Mouse (Mus musculus): Measurements from ENCODE around the gene Smu1. TPM values are rescaled to one million over a fixed set of nuclear protein-coding genes. Genes with fewer than 3 reads are reported as not detected.

Smu1 gene
- polyA plus RNA-seq, 1 experiment from 2014 or later = 159 TPM

DNA sequence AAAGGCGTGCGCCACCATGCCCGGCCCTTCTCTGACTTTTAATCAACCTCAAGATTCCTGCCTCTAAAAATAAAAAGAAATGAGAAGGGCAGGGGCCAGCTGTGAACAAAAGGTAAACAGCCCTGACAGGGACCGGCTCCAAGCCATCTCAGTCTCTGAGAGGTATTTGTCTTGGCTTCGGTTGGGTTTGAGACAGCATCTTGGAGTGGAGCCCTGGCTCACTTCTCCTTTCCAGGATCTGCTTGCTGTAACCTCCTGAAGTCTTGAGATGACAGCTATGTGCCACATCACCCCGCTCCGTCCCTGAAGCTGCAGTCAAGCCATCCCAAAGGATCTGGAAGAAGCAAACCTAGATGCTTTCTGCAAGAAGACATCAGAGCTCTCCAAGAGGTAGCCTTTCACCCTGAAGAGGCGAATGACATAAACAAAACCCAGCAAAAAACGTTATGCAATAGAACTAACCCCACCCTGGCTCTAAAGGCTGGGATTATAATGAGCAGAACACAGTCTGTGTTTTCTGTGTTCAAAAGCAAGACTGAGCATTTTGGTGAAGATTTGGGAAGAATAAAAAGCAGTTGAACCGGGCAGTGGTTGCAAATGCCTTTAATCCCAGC lies 26.9 kb upstream of the Smu1 start:
- Histone ChIP-seq H3K4me2 (no peak overlapping the region), H3K4me1 (peaks cover 17% of the 10 kb centered on the region), H3K27me3 (no peaks in the 10 kb centered on the region), H3K9me3 (replicated peaks) (no peaks in the 10 kb centered on the region), H3K36me3 (no peaks in the 10 kb centered on the region), H3K27ac (no peak overlapping the region), H3K4me3 (replicated peaks) (no peak overlapping the region), H3K9ac (no peak overlapping the region)
- ATAC-seq (replicated peaks; ENCODE audit: low FRiP score) = no peak
- WGBS = 66% methylated on average over 10 of the region's 10 CpGs

DNA sequence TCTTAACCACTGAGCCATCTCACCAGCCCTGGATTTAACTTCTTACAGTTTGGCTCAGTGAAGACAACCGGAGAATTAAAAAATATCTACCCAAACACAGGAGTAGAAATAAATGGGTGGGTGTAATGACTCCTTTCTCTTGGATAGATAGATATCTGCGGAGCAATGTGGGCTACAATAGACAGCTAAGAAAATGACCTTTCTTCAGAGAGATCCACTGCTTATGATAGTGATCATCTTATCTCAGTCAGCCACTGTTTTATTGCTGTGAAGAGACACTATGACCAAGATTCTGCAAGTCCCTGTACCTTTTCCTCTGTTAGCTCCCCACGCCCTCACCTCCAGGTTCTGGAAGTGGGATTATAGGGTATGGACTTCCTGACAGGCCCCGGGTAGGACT lies 25.3 kb upstream of the Smu1 start:
- no peaks in the 10 kb centered on the region for H3K9me3 ChIP-seq (replicated peaks)
- H3K4me3 ChIP-seq (replicated peaks) = no peak overlapping the region
- no peaks in the 10 kb centered on the region for H3K36me3 ChIP-seq
- H3K27ac ChIP-seq = no peak overlapping the region
- 92% methylated on average over 4 of the region's 4 CpGs for WGBS
- H3K9ac ChIP-seq = no peak overlapping the region
- ATAC-seq (replicated peaks; ENCODE audit: low FRiP score) = no peak
- H3K4me1 ChIP-seq = peaks cover 20% of the 10 kb centered on the region
- H3K4me2 ChIP-seq = no peak overlapping the region
- H3K27me3 ChIP-seq = no peaks in the 10 kb centered on the region

DNA sequence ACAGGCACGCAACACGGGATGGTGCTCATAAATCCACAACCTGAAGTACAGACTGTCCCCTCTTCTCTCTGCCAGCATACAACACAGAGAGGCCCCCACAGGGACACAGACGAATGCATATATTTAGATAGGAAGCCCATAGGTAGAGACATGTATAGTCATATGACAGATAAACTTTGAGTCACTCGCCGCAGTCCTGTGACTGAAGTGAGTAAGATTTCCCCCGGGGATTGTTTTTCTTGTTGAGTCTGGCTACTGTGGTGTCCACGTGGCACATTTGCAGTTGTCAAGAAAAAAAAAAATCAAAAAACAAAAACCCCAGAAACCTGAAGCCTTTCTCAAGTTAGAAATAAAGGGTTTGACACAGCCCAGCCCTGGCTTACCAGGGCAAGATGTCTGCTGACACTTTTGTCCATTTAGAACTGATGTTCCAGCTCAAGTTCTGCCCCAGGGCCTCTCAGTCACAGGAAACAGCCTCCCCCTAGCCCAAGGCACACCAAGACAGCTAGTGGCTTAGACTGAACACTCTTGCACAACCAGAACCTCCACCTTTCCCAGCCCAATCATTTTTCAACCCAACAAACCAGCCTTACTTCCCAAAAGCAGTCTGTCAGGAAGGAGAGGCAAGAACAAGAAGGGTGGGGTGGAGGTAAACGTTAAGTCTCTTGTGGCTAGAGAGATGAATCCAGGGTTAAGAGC lies 24.2 kb upstream of the Smu1 start:
- Histone ChIP-seq H3K36me3 (no peaks in the 10 kb centered on the region), H3K9me3 (replicated peaks) (no peaks in the 10 kb centered on the region), H3K4me1 (peaks cover 31% of the 10 kb centered on the region), H3K4me3 (replicated peaks) (no peak overlapping the region), H3K4me2 (no peak overlapping the region), H3K27ac (0 out of 2 replicates have a peak overlapping the region, but pooled peaks have one; percentile 22), H3K9ac (no peak overlapping the region), H3K27me3 (no peaks in the 10 kb centered on the region)
- no peak for ATAC-seq (replicated peaks; ENCODE audit: low FRiP score)
- WGBS = 31% methylated on average over 8 of the region's 8 CpGs

DNA sequence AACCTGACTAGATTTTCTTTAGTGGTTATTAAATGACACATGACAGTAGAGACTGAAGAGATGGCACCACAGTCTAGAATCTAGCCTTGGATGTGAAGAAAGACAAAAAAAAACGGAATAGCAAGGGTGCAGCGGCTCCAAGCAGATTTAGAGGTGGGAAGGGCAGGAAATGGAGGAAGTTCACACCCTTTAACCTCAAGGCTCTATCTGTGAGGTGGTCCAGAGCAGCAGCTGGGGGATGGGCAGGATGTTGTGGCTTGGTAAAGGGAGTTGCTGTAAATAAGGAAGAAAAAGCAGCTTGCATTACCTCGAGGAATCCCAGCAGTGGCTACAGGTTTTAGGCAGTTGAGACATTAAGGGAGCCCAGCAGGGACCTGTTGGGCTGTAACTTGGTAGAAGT lies 23.4 kb upstream of the Smu1 start:
- Histone ChIP-seq H3K4me3 (replicated peaks) (no peak overlapping the region), H3K4me1 (peaks cover 37% of the 10 kb centered on the region), H3K27ac (0 out of 2 replicates have a peak overlapping the region, but pooled peaks have one; percentile 3), H3K36me3 (no peaks in the 10 kb centered on the region), H3K9me3 (replicated peaks) (no peaks in the 10 kb centered on the region), H3K4me2 (0 out of 2 replicates have a peak overlapping the region, but pooled peaks have one; percentile 4), H3K9ac (no peak overlapping the region), H3K27me3 (no peaks in the 10 kb centered on the region)
- WGBS = 11% methylated on average over 3 of the region's 3 CpGs
- ATAC-seq (replicated peaks; ENCODE audit: low FRiP score) = no peak

DNA sequence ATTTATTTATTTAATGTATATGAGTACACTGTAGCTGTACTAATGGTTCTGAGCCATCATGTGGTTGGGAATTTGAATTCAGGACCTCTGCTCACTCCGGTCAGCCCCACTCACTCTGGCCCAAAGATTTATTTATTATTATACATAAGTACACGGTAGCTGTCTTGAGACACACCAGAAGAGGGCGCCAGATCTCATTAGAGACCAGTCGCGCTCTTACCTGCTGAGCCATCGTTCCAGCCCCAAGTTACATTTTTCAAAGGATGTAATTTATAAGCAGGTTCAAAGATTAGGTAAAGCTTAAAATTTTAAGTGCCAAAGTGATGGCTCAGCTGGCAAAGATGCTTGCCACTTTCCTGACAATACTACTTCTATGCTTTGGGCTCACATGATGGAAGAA lies 20.9 kb upstream of the Smu1 start:
- H3K9ac ChIP-seq = no peak overlapping the region
- H3K4me3 ChIP-seq (replicated peaks) = no peak overlapping the region
- no peaks in the 10 kb centered on the region for H3K9me3 ChIP-seq (replicated peaks)
- 82% methylated on average over 6 of the region's 6 CpGs for WGBS
- ATAC-seq (replicated peaks; ENCODE audit: low FRiP score) = no peak
- no peaks in the 10 kb centered on the region for H3K36me3 ChIP-seq
- H3K27ac ChIP-seq = no peak overlapping the region
- H3K27me3 ChIP-seq = no peaks in the 10 kb centered on the region
- peaks cover 49% of the 10 kb centered on the region for H3K4me1 ChIP-seq
- H3K4me2 ChIP-seq = no peak overlapping the region

DNA sequence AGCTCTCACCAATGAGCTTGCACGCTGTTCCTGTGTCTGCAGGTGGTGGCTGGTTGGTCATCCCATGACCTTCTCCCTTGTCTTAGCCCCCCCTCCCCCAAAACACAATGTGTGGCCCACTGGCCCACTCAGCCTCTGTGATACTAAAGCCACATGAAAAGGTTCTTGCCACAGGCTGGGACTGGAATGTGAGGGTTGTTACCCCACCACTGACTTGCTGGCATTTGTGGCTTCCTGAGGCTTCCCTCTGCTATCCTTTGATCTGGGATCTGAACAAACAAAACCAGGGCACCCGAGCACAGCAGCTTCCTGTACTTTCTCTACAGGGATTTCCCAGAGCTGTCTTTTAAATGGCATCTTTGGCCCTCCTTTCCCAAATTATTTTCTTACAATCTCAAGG lies 19.4 kb upstream of the Smu1 start:
- H3K4me2 ChIP-seq = no peak overlapping the region
- no peak for ATAC-seq (replicated peaks; ENCODE audit: low FRiP score)
- no peaks in the 10 kb centered on the region for H3K27me3 ChIP-seq
- H3K9me3 ChIP-seq (replicated peaks) = no peaks in the 10 kb centered on the region
- no peak overlapping the region for H3K4me3 ChIP-seq (replicated peaks)
- 15% methylated on average over 2 of the region's 2 CpGs for WGBS
- peak overlapping the region; percentile 15; the same call in 1 of the 2 replicates for H3K27ac ChIP-seq
- no peaks in the 10 kb centered on the region for H3K36me3 ChIP-seq
- H3K4me1 ChIP-seq = peaks cover 51% of the 10 kb centered on the region
- no peak overlapping the region for H3K9ac ChIP-seq

DNA sequence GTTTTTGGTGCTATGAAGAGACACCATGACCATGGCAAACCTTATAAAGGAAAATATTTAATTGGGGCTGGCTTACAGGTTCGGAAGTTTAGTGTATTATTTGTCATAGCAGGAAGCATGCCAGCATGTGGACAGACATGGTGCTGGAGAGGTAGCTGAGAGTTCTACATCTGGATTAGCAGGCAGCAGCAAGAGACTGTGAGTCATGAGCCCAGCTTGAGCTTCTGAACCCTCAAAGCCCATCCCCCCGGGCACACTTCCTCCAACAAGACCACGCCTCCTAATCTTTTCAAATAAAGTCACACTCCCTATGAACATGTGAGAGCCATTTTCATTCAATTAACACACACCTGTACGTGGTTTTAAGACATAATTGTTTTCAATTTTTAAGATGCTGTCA lies 18.7 kb upstream of the Smu1 start:
- Histone ChIP-seq H3K27ac (no peak overlapping the region), H3K4me3 (replicated peaks) (no peak overlapping the region), H3K9ac (no peak overlapping the region), H3K4me2 (no peak overlapping the region), H3K36me3 (no peaks in the 10 kb centered on the region), H3K4me1 (peaks cover 44% of the 10 kb centered on the region), H3K9me3 (replicated peaks) (no peaks in the 10 kb centered on the region), H3K27me3 (no peaks in the 10 kb centered on the region)
- ATAC-seq (replicated peaks; ENCODE audit: low FRiP score) = no peak
- WGBS = 75% methylated on average over 4 of the region's 4 CpGs

DNA sequence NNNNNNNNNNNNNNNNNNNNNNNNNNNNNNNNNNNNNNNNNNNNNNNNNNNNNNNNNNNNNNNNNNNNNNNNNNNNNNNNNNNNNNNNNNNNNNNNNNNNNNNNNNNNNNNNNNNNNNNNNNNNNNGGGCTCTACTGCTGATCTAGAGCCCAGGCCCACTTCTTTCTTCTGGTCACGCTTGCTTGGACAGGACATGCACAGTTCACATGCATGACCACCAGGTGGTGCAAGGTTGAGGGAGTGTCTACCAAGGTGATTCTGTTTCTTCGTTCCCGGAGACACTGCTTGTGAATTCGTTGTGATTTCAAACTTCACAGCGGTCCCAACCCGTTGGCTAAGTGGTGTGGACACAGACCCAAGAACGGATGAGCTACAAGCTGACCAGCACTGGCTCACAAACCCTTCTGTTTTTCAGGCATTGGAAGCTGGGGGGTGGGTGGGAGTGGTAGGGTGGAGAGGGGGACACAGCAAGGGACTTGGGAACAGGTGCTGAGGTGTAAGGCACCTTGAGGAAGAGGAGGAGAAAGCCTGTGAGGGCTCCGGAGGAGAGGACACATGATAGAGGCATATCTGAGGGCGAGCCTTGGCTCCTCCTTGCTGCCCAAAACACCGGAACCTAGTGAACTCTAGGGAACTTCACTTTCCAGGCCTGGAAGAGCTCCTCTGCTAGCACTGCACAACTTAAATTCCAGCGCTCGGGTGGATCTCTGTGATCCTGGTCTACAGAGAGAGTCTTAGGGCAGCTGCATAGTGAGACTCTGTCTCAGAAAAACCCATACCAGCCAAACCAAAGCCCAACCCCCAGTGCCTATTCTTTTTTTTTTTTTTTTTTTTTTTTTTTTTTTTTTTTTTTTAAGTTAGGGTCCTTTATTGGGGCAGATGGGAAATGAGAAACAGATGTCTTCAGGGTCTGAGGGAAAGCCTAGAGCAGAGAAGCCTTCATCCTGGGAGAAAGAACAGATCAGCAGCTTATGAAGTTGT lies 16.8 kb upstream of the Smu1 start:
- no peaks in the 10 kb centered on the region for H3K36me3 ChIP-seq
- peak overlapping the region; percentile 6 for H3K4me3 ChIP-seq (replicated peaks)
- ATAC-seq (replicated peaks; ENCODE audit: low FRiP score) = peak; percentile 52
- peak overlapping the region; percentile 50 for H3K4me2 ChIP-seq
- no peaks in the 10 kb centered on the region for H3K27me3 ChIP-seq
- peak overlapping the region; percentile 61 for H3K27ac ChIP-seq
- H3K9ac ChIP-seq = no peak overlapping the region
- no peaks in the 10 kb centered on the region for H3K9me3 ChIP-seq (replicated peaks)
- peaks cover 37% of the 10 kb centered on the region for H3K4me1 ChIP-seq
- 19% methylated on average over 12 of the region's 12 CpGs for WGBS

DNA sequence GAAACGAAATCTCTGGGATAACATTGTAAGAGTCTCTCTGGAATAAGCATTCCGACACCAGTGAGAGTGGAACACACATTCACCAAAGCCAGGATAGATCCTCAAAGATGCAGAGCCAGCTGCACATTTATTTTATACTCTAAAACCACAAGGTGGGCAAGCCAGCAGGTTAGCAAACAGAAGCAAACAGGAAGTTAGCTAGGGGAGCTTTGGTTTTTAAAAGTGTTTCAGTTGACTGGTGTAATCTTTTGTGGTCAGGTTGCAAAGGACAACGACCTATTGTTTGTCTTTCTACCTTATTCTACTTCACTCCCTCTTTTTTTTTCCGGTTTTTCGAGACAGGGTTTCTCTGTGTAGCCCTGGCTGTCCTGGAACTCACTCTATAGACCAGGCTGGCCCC lies 2.2 kb upstream of the Smu1 start:
- Histone ChIP-seq H3K4me3 (replicated peaks) (no peak overlapping the region), H3K9me3 (replicated peaks) (no peaks in the 10 kb centered on the region), H3K36me3 (peaks cover 10% of the 10 kb centered on the region), H3K4me2 (no peak overlapping the region), H3K4me1 (peaks cover 7% of the 10 kb centered on the region; the same call in 1 of the 2 replicates), H3K27me3 (peaks cover 13% of the 10 kb centered on the region; the same call in 1 of the 2 replicates), H3K9ac (no peak overlapping the region), H3K27ac (no peak overlapping the region)
- ATAC-seq (replicated peaks; ENCODE audit: low FRiP score) = no peak
- 60% methylated on average over 5 of the region's 5 CpGs for WGBS

DNA sequence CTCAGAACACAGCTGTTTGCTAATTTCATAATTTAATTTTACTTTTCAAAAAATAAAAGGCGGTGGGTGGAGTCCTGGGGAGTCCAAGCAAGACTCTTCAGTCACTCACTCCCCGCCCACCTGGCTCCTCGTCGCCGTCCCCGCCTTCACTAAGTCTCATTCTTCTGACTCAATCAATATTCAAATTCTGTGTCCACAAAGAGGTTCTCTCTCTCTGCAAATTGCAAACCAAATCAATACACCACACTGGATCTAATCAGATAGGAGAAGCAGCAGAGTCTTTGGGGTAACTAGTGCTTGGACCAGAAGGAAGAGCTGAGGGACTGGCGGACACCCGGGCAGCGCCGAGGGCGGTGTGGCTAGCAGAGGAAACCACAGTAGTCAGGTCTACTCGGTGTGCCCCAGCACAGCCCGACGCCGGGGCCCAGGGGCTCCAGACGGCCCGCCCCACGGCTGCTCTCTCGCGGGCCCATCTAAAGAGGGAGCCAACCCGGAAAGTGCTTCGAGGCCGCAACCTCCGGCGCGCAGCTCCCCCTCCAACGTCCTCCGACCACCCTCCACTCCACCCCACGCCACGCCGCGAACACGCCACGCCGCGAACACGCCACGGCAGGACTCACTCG lies 455 bp downstream of the Smu1 start:
- Histone ChIP-seq H3K4me3 (replicated peaks) (peak overlapping the region; percentile 85), H3K4me2 (peak overlapping the region; percentile 79), H3K9me3 (replicated peaks) (no peaks in the 10 kb centered on the region), H3K36me3 (peaks cover 36% of the 10 kb centered on the region), H3K27me3 (peaks cover 13% of the 10 kb centered on the region; the same call in 1 of the 2 replicates), H3K4me1 (peaks cover 7% of the 10 kb centered on the region; the same call in 1 of the 2 replicates), H3K27ac (peak overlapping the region; percentile 55), H3K9ac (peak overlapping the region; percentile 90)
- under 1% methylated on average over 39 of the region's 39 CpGs for WGBS
- peak; percentile 78 for ATAC-seq (replicated peaks; ENCODE audit: low FRiP score)

DNA sequence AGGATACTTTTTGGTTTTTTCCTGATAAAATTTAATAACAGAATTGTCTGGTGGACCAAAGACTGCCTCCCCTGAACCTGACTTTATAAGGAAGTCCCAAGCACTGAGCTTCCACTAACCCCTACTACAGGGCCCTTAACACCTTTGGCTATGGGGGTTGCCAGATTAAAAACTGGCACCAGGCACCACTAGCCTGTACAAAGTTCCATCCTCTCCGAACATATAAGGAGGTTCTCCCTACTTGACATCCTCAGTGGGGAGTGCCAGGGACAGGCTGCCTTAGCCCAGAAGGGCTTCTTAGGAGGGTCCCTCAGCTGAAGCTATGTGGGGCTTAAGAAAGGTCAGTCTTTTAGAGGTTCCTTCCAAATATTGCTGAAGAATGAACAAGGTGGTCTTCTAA lies 22.4 kb downstream of the Smu1 start:
- H3K4me3 ChIP-seq (replicated peaks) = no peak overlapping the region
- WGBS = 78% methylated on average over 1 of the region's 1 CpGs
- H3K4me1 ChIP-seq = no peaks in the 10 kb centered on the region
- peaks cover 91% of the 10 kb centered on the region for H3K36me3 ChIP-seq
- H3K9me3 ChIP-seq (replicated peaks) = no peaks in the 10 kb centered on the region
- ATAC-seq (replicated peaks; ENCODE audit: low FRiP score) = no peak
- no peak overlapping the region for H3K4me2 ChIP-seq
- H3K27me3 ChIP-seq = no peaks in the 10 kb centered on the region
- H3K9ac ChIP-seq = no peak overlapping the region
- no peak overlapping the region for H3K27ac ChIP-seq

Measured in kidney, embryonic 15.5 days (tissue).